21 mouse cellular contexts compared by ENCODE assay signal in the genomic region with DNA sequence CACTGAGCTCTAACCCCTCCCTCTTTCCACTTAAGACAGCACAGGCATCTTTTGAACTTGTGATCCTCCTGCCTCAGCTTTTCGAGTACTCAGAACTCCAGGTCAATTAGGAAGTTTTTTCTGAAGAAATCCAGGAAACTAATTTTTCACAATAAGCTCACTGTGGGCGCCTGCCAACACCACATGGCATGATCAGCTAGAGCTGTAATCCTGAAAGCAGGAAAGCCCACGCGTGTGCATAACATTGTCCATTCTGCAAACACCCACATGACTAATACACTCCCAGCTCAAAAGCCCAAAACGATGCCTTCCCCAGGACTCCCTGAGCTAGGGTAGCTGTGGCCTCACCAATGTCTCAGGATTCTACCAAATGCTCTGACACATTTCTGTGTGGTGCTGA.
"Had no signal": no experiment of that assay in that cellular context is flagged by ENCODE, and none has a peak within 500 bp of the region (broad histone marks: within the 10 kb centered on the region; RNA-seq: fewer than 3 reads in every experiment).

No protein-coding gene starts in this region.

- H3K4me3 ChIP-seq: limb, embryonic 10.5 days; limb, embryonic 13.5 days; liver, embryonic 12.5 days; liver, embryonic 15.5 days; lung, embryonic 15.5 days; megakaryocyte, embryonic 14.5 days; midbrain, embryonic 10.5 days; midbrain, embryonic 13.5 days; myocyte; neural tube, embryonic 13.5 days had no signal

- DNase-seq: kidney, adult 2 months; kidney, postnatal 25 days; liver; lung, adult 18-20 months; lung, postnatal 10 days; lung, postnatal 36 days; retina, postnatal 1 day; right cerebral cortex, postnatal 25 days; thymus, adult 2 months; thymus, postnatal 14 days had no signal

- H3K27ac ChIP-seq: kidney, postnatal 0 days; limb, embryonic 10.5 days; limb, embryonic 13.5 days; liver, embryonic 12.5 days; liver, embryonic 15.5 days; lung, embryonic 15.5 days; midbrain, embryonic 10.5 days; midbrain, embryonic 13.5 days; neural tube, embryonic 13.5 days had no signal
